Comparison of ENCODE assay signal across 8 mouse cellular contexts in the genomic region with DNA sequence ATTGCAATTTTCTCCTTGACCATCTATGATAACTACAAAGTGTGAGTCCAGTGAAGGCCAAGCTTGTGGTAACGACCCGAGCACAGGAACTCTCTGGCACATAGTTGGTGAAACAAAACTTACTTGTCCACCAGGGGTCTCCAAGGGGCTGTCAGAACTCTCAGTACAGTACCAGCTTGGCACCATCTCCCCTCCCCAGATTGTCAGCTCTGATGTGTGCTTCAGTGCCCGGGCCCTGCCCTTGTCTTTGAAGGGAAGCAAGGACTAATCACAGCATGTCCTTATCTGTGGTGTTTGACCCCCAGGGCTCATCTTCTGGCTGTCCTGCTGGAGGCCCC.
DNase-seq lines count a peak whose midpoint lies in the region; ATAC-seq lines count a peak whose summit lies in the region.

No protein-coding gene starts in this region.

- H3K27ac ChIP-seq in forebrain, embryonic 13.5 days: no peak overlapping the region
- no peak overlapping the region for H3K27ac ChIP-seq in forebrain, embryonic 10.5 days
- no peak overlapping the region for H3K27ac ChIP-seq in forebrain, embryonic 15.5 days (replicated peaks)

- H3K4me2 ChIP-seq in forebrain, embryonic 13.5 days: no peak overlapping the region
- no peak overlapping the region for H3K4me2 ChIP-seq in forebrain, embryonic 15.5 days (replicated peaks)

- H3K4me1 ChIP-seq in forebrain, embryonic 13.5 days: no peaks in the 10 kb centered on the region
- peaks cover 13% of the 10 kb centered on the region for H3K4me1 ChIP-seq in forebrain, embryonic 10.5 days
- 0 out of 2 replicates have a peak, but pooled peaks cover 2% of the 10 kb centered on the region for H3K4me1 ChIP-seq in forebrain, embryonic 15.5 days

- no peak overlapping the region for H3K4me3 ChIP-seq in forebrain, embryonic 13.5 days
- no peak overlapping the region for H3K4me3 ChIP-seq in forebrain, embryonic 10.5 days
- H3K4me3 ChIP-seq in forebrain, embryonic 15.5 days: no peak overlapping the region

- 62% methylated on average over 3 of the region's 3 CpGs for WGBS in forebrain, embryonic 13.5 days
- WGBS in forebrain, embryonic 10.5 days: 69% methylated on average over 3 of the region's 3 CpGs
- WGBS in forebrain, embryonic 15.5 days: 55% methylated on average over 3 of the region's 3 CpGs

- peak; percentile 71 for ATAC-seq in forebrain, embryonic 13.5 days
- peak; percentile 79 for ATAC-seq in forebrain, embryonic 15.5 days (replicated peaks)

- H3K9ac ChIP-seq in forebrain, embryonic 13.5 days: no peak overlapping the region
- no peak overlapping the region for H3K9ac ChIP-seq in forebrain, embryonic 15.5 days (replicated peaks)

- no peaks in the 10 kb centered on the region for H3K36me3 ChIP-seq in forebrain, embryonic 13.5 days (ENCODE audit: poor library complexity, severe bottlenecking)
- no peaks in the 10 kb centered on the region for H3K36me3 ChIP-seq in forebrain, embryonic 10.5 days (replicated peaks)
- no peaks in the 10 kb centered on the region for H3K36me3 ChIP-seq in forebrain, embryonic 15.5 days
- H3K36me3 ChIP-seq in splenic B cell, adult 2 months (ENCODE audit: control insufficient read depth, insufficient read depth, low read length, poor library complexity, severe bottlenecking): no peaks in the 10 kb centered on the region

- H3K27me3 ChIP-seq in forebrain, embryonic 13.5 days: no peaks in the 10 kb centered on the region
- H3K27me3 ChIP-seq in forebrain, embryonic 10.5 days (ENCODE audit: poor library complexity, severe bottlenecking): no peaks in the 10 kb centered on the region
- H3K27me3 ChIP-seq in forebrain, embryonic 15.5 days: no peaks in the 10 kb centered on the region
- H3K27me3 ChIP-seq in splenic B cell, adult 2 months (ENCODE audit: control insufficient read depth, insufficient read depth, low read length, poor library complexity, severe bottlenecking): no peaks in the 10 kb centered on the region

- no peak for DNase-seq in forebrain, embryonic 10.5 days (ENCODE audit: extremely low spot score, low spot score)
- peak; percentile 45 for DNase-seq in right cerebral cortex, postnatal 4 days
- no peak for DNase-seq in right cerebral cortex, adult 18-20 months
- peak; percentile 48 for DNase-seq in kidney, postnatal 14 days
- peak; percentile 16 for DNase-seq in splenic B cell, adult 2 months (ENCODE audit: low read depth, low spot score)
- DNase-seq in urinary bladder, adult 18-20 months (ENCODE audit: low spot score in 2 of 2): no peak

- H3K9me3 ChIP-seq in forebrain, embryonic 13.5 days (replicated peaks): no peaks in the 10 kb centered on the region
- no peaks in the 10 kb centered on the region for H3K9me3 ChIP-seq in forebrain, embryonic 10.5 days
- H3K9me3 ChIP-seq in forebrain, embryonic 15.5 days: no peaks in the 10 kb centered on the region

Comparison
In these comparisons a context has a peak if more than half of its experiments do, and no peak if none do; other contexts are left out.
1. DNase-seq: peak in right cerebral cortex, postnatal 4 days (single experiment), kidney, postnatal 14 days (single experiment) and splenic B cell, adult 2 months (single experiment); none in forebrain, embryonic 10.5 days (single experiment), right cerebral cortex, adult 18-20 months (single experiment) and urinary bladder, adult 18-20 months (0 of 2).